Mouse (Mus musculus) megakaryocyte, embryonic 14.5 days (primary cell): ENCODE results near the gene Mn1.

Source experiments
- FLI1 ChIP-seq: IDR thresholded peaks from 2 replicates; pipeline ENCODE4 v1.6.1; 2012; ENCODE audit warnings: low read length, inconsistent platforms, mixed read lengths
- GATA1 ChIP-seq: IDR thresholded peaks from 3 replicates; pipeline ENCODE4 v1.6.1; 2012; ENCODE audit warnings: mixed read lengths, low read length, inconsistent platforms, borderline replicate concordance

DNA sequence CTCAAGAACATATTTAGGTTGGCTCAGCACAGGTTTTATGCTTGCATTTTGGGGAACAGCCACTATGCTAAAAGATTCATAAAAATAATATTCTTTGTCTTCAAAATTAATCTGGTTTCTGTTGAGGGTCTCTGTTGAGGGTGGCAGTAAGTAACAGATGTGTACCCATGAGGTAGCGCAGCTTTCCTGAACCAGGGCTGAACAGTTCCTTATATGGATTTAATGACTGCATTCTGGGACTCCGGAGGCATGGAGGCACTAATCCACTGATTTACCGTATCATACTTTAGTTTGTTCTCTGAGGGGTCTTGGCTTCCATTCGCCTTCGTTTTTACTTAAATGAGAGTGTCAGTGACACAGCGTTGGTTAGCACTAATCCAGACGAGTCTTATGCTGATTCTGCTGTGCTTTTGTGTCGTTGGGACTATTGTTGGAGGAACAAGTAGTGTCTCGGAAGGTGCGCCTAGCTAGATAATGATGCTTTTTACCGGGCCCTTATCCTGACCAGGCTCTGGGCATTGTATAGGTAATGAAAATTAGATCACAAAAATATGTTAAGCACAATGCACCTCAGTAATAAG lies 49.1 kb upstream of the Mn1 start:
- TF ChIP-seq FLI1 = no peak
- no peak for TF ChIP-seq GATA1
